Mouse (Mus musculus): Measurements from ENCODE around the gene Asic2.

DNA sequence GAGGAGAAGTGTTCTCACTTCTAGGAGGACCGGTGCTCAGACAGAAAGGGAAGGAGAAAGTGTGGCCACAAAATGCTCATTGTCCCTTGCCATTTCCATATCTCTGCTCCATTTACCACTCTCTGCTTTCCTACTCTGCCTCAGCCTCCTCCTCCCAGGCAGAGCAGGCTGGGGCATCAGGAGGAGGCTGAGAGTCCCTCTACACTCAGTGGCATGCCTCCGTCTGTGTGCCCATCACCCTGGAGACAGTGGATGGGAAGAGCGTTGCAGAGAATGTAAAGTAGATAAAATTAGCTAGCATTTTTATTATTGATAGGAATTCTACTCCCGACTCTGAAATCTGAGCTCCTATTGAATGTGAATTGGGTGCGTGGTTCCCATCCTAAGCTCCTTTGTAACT is 984.7 kb downstream of the Asic2 start:
- TF ChIP-seq EP300 (IDR thresholded peaks at IDR 0.05; ENCODE audit: low read depth) (no peak), CTCF (IDR thresholded peaks at IDR 0.05; ENCODE audit: low read depth) (no peak)
